Mouse (Mus musculus): ENCODE data around the gene Lin52.

Lin52 gene

DNA sequence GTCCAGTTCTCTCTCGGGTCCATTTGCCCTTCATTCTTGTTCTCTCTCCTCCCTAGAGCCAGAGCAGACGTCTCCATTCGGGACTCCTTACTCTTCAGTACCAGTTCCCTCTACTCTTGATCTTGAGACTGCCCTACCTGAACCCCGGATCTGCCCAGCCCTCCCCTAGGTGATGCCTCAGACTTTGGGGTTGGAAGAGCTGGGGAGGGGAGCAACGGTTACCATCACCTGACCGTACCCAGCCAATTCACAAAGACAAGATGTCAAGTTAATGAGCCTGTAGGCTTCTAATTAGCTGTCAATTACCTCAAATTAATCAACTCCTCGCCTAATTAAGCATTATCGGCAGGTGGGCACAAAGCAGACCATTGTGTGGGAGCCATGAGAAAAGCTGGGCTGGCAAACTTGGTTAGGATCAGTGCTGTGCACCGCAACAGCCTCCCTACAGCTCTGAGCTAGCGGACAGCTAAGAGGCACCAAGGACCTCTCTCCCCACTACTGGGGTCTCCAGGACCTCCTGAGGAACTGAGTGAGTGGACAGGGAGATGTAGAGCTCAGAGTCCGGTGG, 90.3 kb downstream of the Lin52 start:
- DNase-seq: no peak

DNA sequence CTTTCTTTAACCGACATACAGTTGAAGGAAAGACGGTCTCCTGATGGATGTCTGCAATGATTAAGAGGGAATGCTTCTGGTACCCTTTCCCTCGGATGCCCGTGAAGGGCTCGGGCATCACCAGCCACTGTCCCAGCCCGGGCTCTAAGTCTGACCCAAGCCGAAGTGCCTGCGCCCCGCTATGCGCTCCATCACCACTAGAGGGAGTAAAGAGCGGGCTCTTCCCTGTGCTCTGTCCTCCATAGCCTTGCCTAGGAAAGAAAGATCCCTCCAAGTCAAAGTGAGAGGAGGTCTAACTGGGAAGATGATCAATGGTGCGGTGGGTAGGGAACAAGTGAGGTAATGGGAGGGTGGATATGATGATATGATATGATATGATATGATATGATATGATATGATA, 94.8 kb downstream of the Lin52 start:
- DNase-seq: peak; percentile 63 to 69

DNA sequence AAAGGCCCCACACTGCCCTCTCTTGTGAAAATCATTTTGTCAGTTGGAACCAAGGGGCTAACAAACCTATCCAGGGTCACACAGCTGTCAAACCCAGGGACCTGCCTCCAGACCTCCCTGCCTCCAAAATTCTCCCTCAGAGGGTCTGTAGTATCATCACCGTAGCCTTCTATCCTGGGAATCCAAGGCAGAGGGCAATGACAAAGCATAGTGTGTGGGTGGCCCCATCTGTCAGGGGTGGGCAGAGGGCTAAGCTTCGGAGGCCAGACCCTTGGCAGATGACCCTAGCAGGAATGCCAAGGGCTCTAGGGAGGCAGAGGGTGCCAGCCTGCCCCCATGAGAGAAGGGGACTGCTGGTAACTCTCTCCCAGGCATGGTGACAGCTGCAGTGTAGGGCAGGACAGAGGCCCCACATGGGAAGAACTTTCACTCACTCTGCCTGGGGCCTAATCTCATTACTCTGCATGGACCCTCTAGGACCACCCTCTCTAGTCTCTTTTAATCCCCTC, 95.4 kb downstream of the Lin52 start:
- DNase-seq: no peak

DNA sequence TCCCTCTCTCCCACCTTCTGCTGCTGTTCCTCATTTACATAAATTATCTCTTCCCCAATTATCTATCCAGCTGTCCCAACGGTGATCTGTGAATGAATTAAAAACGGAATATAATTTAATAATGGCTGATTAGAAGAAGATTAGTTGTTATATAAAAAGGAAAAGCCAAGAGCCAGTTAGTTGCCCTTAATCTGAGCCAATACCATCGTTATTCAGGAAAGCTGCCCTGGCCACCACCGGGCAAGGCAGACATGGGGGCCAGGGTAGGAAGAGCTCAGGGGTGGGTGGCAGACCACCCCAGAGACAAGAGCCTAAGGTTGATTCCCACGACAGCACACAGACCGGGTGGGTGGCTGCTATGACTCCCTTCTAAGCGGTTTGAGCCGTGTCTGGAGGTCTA, 97.0 kb downstream of the Lin52 start:
- DNase-seq: no peak

DNA sequence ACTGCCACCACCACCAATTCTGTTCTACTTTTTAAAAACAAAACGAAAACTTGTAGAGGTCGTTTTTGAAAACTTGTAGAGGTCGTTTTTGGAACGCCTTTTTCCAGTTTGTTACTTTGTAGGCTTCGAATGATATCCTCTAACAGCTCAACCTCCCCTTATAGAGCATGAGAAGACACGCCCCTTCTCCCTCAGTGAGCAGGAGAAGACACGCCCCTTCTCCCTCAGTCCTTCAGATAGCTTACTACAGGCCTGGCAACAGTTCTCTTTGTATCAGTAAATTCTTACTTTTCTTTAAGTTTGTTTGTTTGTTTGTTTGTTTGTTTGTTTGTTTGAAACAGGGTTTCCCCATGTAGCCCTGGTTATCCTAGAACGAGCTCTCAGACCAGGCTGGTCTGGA, 104.0 kb downstream of the Lin52 start:
- no peak for DNase-seq

DNA sequence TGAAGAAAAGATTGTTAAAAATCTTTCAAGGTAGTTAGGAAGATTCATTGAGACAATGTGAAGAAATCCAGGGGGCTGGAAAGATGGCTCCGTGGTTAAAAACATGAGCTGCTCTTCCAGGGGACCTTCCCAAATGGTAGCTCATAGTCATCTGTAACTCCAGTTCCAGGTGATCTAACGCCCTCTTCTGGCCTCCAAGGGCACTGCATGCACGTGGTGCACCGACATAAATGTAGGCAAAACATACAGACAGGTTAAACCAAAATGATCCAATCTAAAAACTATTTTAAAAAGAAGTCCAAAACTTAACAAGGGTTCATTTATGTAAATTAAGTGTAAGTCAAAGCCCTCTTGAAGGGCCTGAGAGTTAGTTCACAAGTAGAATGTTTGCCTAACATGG, 111.3 kb downstream of the Lin52 start:
- no peak for DNase-seq

DNA sequence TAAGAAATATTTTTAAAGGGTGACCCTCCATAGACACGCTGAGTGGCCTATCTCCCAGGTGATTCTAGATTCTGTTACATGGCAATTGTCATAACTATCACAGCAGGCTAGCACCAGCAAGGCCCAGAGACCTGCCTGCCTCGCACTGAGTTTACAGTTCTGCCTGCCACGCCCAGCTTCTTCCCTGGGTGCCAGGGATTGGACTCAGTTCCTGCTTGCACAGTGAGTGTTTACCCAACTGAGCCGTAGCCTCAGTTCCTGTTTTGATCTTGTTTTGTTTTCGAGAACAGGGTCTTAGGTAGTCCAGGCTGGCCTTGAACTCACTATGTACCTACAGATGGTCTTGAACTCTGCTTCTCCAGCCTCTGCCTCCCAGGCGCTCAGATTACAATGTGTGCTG, 116.4 kb downstream of the Lin52 start:
- no peak for DNase-seq

DNA sequence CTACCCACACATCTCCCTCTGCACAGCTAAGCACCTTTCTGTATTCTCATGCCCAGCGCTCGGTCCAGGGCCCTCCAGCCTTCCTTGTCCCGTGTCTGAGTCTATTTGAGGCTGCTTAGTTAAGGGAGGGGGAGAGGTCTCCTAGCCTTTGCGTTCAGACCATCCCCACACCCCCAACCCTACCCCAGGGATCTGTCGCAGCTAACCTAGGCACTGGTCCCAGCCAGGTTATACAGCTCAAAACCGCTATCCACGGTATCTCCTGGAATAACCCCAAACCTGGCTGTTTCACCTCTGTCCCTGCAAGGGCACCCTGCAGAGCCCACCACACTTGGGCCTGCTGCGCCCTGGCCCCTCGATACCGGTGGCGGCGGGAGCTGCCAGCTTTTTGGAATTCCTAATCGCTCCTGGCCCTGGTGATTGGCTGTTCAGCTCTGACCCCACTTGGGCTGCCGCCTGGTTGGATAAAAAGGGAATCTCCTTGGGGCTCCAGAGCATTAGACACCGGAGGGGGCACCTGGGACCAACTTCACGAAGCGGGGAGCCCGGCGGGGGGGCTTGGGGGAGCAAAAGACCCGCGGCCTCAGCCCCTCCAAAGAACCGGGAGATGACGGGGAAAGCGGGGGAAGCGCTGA, 118.2 kb downstream of the Lin52 start, which contains the start of gene Vsx2:
Vsx2 (plus strand) TSS at position 427 of the 635 bp plus-strand sequence.
- no peak for DNase-seq

DNA sequence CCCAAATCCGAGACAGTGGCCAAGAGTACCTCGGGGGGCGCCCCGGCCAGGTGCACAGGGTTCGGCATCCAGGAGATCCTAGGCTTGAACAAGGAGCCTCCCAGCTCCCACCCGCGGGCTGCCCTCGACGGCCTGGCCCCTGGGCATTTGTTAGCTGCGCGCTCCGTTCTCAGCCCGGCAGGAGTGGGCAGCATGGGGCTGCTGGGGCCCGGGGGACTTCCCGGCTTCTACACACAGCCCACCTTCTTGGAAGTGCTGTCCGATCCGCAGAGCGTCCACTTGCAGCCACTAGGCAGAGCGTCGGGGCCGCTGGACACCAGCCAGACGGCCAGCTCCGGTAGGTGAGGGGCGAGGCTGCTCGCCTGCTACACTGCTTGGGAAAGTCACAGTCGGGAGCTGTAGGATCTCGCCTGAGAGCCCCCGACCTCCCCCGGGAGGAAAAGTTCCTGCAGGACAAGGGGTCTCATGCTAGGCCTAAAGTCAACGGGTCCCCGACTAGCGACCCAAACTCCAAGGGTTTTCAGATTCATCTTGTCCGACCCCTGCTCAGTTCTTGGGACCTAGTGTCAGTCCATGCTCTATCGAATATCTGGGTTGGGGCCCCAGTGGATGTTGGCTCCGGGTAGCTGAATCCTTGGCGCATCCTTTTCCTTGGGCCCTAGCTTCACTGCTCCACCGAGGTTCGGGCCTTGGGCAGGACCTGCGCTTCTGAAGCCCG, 118.9 kb downstream of the Lin52 start:
- DNase-seq: no peak

DNA sequence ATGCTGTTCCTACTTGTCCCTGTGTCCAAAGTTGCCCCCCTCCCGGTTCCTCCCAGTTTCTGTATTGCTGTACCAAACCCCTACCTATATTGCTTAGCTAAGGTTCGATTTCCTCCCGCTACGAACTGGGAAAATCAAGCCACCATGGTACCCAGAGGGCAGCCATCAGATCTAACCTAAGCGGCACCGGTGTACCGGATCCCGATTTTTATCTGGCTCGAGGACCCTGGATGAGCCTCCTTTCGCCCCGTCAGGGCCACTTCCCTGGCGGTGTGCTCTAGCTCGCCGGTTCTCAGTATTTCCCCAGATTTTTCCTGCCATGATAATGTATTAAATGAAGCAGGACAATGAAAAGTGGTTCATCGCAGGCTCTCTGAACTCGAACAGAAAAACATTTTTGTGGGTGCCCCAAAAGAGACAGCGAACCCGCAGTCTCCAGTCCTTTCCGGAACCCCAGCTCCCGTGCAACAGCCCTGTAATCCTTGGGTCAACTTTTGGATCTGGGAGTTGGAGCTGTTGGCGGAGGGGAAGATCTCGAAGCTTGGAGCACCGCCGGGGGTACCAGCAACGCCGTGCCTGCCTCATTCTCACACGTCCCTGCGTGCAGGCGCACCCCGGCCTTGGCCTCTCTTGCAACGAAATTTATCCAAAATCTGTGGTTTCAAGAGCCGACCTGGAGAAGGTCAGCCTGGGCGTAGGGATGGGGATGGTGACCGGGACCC, 119.6 kb downstream of the Lin52 start:
- no peak for DNase-seq

DNA sequence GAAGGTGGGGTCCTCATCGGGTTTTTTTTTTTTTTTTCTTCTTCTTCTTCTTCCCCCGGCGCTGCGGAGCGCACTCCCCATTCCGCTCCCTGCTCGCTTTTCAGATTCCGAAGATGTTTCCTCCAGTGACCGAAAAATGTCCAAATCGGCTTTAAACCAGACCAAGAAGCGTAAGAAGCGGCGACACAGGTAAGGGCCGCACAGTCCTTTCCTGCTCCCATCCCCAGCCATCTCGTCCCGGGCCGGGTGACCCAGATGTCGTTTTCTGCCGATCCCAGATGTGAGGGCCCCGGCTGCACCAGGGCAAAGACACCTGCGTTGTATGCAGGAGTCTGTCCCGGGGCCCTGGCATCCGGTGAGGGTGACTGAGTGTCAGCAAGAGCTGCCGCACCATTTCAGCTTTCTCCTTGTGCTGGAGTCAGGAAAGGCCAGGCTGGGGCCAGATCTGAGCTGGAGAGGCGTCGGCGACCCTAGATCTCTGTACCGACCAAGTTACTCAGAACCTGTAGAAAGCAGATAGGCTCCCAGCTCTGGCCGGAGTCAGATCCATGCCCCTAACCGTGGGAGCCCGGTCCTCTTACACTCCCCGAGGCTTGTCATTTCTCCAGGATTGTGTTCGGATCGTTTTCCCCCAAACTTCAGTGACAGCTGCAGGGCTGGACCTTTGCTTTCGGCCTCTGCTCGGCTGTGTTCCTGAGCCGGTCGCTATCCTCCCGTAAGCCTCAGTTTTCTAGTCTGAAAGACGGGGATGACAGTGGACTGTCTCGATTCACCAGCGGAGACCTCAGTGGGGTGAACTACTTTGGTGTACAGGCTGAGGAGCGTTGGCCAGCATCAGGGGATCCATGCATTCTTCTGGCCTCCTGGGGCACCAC, 120.5 kb downstream of the Lin52 start:
- no peak for DNase-seq

DNA sequence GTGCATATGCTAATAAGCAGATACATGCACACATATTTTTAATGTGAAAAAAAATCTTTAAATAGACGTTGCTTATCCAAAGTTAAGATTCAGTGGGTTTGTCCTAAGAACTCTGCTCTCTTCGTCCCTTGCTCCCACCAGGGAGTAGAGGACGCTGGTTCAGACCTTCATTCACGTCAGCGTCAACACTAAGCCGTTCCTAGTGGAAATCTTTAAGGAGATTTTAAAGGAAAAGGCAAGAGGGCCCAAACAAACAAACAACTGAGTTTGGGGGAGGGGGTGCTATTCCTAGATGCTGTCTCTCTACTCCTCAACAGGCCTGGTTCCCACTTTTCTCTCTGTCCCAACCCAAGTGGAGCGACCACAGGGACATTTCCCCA, 121.1 kb downstream of the Lin52 start:
- no peak for DNase-seq

DNA sequence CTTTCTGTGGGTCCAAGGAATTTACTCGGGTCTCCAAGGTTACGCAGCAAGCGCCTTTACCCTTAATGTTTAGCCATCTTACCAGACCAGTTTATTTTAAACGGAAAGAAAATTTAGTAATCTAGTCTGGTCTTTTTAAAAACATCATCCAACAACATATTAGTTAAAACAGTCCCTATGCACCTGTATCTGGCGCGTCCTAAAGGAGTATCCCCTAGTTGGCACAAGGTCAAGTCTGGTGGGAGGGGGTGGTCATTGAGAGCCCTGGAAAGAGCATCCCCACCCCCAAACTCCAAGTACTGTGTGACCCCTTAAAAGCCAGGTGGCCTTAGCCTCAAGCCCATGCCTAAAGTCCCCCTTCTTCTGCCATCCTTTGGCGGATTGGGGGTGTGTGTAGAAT, 121.9 kb downstream of the Lin52 start:
- no peak for DNase-seq

DNA sequence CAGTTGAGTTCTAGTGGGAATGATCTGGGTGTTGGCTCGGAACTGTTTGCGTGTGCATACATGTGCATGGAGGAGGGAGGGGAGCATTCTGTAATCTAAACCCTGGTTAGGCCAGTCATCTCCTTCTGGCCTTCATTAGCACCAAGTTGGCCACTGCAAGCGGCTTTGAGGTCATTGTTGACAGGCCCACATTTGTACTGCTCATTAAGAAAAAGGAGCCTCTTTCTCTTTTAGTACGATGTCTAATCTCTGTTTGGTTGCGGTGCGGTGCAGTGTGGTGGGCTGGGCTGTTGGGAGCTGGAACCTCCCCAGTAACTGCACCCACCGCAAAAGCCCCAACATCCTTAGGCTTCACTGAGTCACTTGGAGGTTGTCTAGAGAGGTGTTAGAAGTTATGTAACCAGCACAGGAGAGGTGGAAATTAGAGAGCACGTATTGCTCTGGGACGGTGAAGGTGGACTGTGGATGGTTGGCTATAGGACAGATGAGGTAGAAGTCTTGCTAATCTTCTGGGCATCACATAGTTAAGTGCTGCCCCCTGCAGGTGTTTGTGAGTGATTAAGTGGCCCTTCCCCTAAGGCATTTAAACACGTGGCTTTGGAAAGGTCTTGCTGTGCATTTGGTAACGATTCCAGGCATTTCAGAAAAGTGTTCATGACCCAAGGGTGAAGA, 126.7 kb downstream of the Lin52 start:
- DNase-seq: no peak

DNA sequence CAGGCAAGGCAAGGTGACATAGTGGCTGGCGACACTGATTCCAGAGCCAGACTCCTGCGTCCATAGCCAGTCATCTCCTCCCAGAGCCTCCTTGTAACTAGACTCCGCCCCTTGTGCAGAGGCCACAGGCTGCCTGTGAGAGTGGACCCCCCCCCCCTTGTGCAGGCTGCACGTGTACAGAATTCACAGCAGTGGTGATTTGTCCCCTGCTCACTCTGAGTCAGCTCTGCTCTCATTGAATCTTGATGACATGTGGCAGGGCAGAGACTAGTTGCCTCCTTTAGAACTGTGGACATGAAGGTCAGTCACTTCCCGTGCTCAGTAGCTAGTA, 127.2 kb downstream of the Lin52 start:
- no peak for DNase-seq

DNA sequence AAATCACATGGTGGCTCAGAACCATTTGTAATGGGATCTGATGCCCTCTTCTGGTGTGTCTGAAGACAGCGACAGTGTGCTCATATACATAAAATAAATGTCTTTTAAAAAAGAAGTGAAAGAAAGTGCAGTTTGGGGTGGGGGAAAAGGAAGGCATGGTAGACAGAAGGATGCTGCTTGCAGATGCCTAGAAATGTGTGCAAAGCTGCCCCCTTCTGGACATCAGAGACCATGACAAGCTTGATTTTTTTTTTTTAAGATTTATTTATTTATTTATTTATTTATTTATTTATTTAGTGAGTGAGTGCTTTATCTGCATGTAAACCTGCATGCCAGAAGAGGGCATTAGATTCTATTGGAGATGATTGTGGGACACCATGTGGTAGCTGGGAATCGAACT, 130.1 kb downstream of the Lin52 start:
- no peak for DNase-seq

DNA sequence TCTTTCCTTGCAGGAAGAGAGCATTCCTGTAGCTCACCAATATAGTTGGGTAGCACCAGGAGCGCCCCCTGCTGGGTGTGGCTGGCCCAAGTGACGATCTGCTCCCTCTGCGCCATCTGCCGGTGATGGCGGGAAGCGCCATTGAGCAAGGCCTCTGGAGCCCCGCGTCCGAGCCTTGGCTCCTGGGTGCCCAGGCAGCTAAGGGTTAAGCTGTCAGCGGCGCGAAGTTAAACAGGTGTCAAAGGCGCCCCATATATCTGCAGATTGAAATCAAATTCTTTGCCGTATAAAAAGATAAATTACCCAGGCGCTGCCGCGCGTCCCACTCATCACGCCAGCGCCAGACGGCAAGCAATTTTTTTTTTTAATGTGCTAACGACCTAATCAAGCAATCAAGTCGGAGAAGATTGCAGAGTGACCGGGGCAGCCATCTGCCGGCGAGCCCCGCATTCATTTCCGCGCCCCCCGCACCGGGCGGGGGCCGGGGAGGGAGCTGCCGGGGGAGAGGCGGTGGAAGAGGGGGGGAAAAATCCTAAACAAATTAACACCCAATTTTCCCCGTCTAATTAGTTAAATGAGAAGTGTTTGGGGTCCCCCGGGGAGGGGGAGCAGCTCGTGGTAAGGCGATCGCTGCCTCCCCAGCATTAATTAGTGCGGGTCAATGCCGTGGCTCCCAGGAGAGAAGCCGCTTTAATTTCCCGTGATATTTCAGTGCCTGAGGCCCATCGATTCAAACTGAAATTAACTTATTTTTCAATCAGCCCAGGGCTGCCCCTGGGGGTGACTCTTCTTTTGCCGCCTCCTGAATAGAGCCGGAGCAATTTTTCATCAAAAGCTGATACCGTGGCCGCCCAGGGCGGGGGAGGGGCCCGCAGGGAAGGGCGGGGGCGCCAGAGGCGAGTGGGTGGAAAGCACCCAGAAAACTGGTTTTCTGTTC, 138.9 kb downstream of the Lin52 start:
- DNase-seq: peak; percentile 91 to 98
